Mouse (Mus musculus): Measurements from ENCODE around the gene Car7.

GRCm38 (mm10) chr8:104560731-104561130, 26.2 kb downstream of the Car7 start:
- TF ChIP-seq CTCF (IDR thresholded peaks at IDR 0.05) = no peak
- no peak for TF ChIP-seq EP300 (IDR thresholded peaks at IDR 0.05)

All from lung, postnatal 0 days (tissue).